Mouse (Mus musculus): ENCODE measurements at regions not wholly inside any gene's neighbourhood (a gene's known extent, or its start where the extent isn't known, plus 50 kb on each side); places are given as distances from the start of the nearest gene placed in this dataset.

DNA sequence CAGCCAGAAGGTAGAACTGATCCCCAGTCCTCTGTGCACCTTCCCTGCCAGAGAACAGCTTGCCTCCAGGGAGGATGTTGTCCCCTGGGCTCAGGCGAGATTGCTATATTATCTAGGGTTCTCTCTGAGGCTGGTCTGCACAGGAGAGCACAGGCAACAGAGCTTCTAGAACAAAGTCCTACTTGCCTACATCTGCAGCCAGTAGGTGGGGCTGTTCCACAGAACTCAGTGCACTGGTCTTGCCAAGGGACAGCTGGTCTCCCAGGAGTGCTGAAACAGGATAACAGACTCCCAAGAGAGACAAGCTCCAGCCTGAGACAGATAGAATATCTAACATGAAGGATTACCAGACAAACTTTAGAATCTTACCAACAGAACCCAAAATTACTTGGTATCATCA lies 1600.5 kb downstream of the D3Ertd751e start:
- TF ChIP-seq EP300 (IDR thresholded peaks at IDR 0.05; ENCODE audit: low read depth) = no peak
- 0 out of 2 replicates have a peak, but pooled peaks have one; percentile 15 for TF ChIP-seq CTCF (IDR thresholded peaks at IDR 0.05; ENCODE audit: low read depth)
